Mouse (Mus musculus): ENCODE data around the gene Zfyve27.

DNA sequence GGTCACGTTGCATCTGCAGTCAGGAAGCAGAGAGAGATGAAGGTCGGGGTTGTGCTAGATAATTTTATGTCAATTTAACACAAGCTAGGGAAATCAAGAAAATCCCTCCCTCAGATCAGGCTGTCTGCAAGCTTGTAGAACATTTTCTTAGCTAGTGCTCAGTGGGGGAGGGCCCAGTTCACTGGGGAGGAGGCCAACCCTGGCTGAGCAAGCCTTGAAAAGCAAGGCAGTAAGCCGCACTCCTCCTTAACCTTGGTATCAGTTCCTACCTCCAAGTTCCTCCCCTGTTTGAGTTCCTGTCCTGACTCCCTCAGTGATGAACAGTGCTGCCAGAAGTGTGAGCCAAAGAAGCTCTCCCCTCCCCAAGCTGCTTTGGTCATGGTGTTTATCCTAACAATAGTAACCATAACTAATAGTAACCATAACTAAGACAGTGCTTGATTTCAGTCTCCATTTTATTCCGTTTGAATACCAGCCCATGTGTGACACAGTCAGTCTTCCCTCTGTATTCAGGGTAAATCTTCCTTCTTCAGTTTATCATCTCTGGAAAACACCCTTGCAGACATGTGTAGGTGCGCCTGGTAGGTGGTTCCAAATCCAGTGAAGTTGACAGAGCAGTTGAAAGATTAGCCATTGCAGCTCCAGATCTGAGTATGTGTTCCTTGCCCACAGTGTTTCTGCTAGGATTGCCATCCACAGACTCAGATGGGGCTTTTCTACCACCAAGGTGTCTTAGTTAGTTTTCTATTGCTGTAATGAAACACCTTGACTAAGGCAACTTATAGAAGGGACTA is 23.8 kb upstream of the Zfyve27 start:
- no peak for TF ChIP-seq CTCF (IDR thresholded peaks at IDR 0.05; ENCODE audit: control insufficient read depth, insufficient read depth, low read length)
- no peak for TF ChIP-seq POLR2A (IDR thresholded peaks at IDR 0.05; ENCODE audit: borderline replicate concordance, control insufficient read depth, low read depth, low read length)
